Mouse (Mus musculus): ENCODE data around the gene Ap1g1. TPM values are rescaled to one million over a fixed set of nuclear protein-coding genes. Genes with fewer than 3 reads are reported as not detected.

The Ap1g1 gene
- total RNA-seq, 2 experiments from 2014 or later = 37.7 to 38.9 TPM

GRCm38 (mm10) chr8:109906907-109907306 lies 128.6 kb downstream of the Ap1g1 start:
- DNase-seq = no peak
- intact Hi-C loops (cut with DNase I) = no loop called here

- no peak for DNase-seq
- intact Hi-C loops (cut with DNase I) = no loop called here
These were observed 129.0 kb downstream of the Ap1g1 start for GRCm38 (mm10) chr8:109907376-109907775.

Other genes starting within 250 kb of the Ap1g1 start
- 10 to 100 TPM; 12.3 to 12.6 TPM for gene Dhx38, start 212.7 kb upstream of the Ap1g1 start, total RNA-seq (2021)
- gene Txnl4b, start 212.7 kb upstream of the Ap1g1 start, total RNA-seq (2021) = 1 to 10 TPM; 4.2 to 4.8 TPM
- 1 to 10 TPM; 4.2 to 6.4 TPM for gene Hp, start 199.4 kb upstream of the Ap1g1 start, total RNA-seq (2021)
- 10 to 100 TPM; 16.1 to 17.0 TPM for gene Dhodh, start 169.9 kb upstream of the Ap1g1 start, total RNA-seq (2021)
- not detected for gene Pkd1l3, start 164.0 kb upstream of the Ap1g1 start, total RNA-seq (2021)
- gene Ist1, start 85.3 kb upstream of the Ap1g1 start, total RNA-seq (2021) = 10 to 100 TPM; 40.5 to 42.8 TPM
- 1 to 10 TPM; 6.9 TPM for gene Zfp821, start 73.0 kb upstream of the Ap1g1 start, total RNA-seq (2021)
- gene Atxn1l, start 40.8 kb upstream of the Ap1g1 start, total RNA-seq (2021) = 10 to 100 TPM; 21.0 to 24.2 TPM
- 1 to 10 TPM; 4.8 to 5.5 TPM for gene Phlpp2, start 90.0 kb downstream of the Ap1g1 start, total RNA-seq (2021)
- gene Marveld3, start 183.6 kb downstream of the Ap1g1 start, total RNA-seq (2021) = under 1 TPM; 0.14 to 0.19 TPM
- 1 to 10 TPM in 1 of 2 experiments, under 1 TPM in 1; 0.38 to 1.3 TPM for gene Tat, start 211.9 kb downstream of the Ap1g1 start, total RNA-seq (2021)